Mouse (Mus musculus): ENCODE results near the gene Wdr74. TPM values are rescaled to one million over a fixed set of nuclear protein-coding genes. Genes with fewer than 3 reads are reported as not detected.

The Wdr74 gene
- polyA plus RNA-seq, 1 experiment from 2014 or later = 16.3 TPM

- peaks cover 44% of the 10 kb centered on the region for H3K36me3 ChIP-seq (ENCODE audit: inconsistent target)
- H3K4me3 ChIP-seq (ENCODE audit: inconsistent target) = peak overlapping the region; percentile 99
- H3K79me2 ChIP-seq (ENCODE audit: inconsistent target) = peaks cover 55% of the 10 kb centered on the region
- H3K27ac ChIP-seq = peak overlapping the region; percentile 91
- 8% methylated on average over 14 of the region's 14 CpGs for WGBS (ENCODE audit: missing documents)
Measured at GRCm38 (mm10) chr19:8742176-8742575, 6.5 kb downstream of the Wdr74 start.

GRCm38 (mm10) chr19:8745382-8745781 lies 9.8 kb downstream of the Wdr74 start:
- WGBS (ENCODE audit: missing documents) = 100% methylated on average over 1 of the region's 1 CpGs
- Histone ChIP-seq H3K79me2 (ENCODE audit: inconsistent target) (peaks cover 43% of the 10 kb centered on the region), H3K27ac (no peak overlapping the region), H3K4me3 (ENCODE audit: inconsistent target) (no peak overlapping the region), H3K36me3 (ENCODE audit: inconsistent target) (peaks cover 49% of the 10 kb centered on the region)

GRCm38 (mm10) chr19:8747368-8747767 lies 11.7 kb downstream of the Wdr74 start:
- Histone ChIP-seq H3K79me2 (ENCODE audit: inconsistent target) (peaks cover 36% of the 10 kb centered on the region), H3K4me3 (ENCODE audit: inconsistent target) (no peak overlapping the region), H3K27ac (no peak overlapping the region), H3K36me3 (ENCODE audit: inconsistent target) (peaks cover 61% of the 10 kb centered on the region)
- 86% methylated on average over 2 of the region's 2 CpGs for WGBS (ENCODE audit: missing documents)

- WGBS (ENCODE audit: missing documents) = 83% methylated on average over 3 of the region's 3 CpGs
- peaks cover 24% of the 10 kb centered on the region for H3K36me3 ChIP-seq (ENCODE audit: inconsistent target)
- H3K27ac ChIP-seq = peak overlapping the region; percentile 70; the same call in 1 of the 2 replicates
- no peak overlapping the region for H3K4me3 ChIP-seq (ENCODE audit: inconsistent target)
- H3K79me2 ChIP-seq (ENCODE audit: inconsistent target) = peaks cover 60% of the 10 kb centered on the region
Measured at GRCm38 (mm10) chr19:8755652-8756051, 20.0 kb downstream of the Wdr74 start.

GRCm38 (mm10) chr19:8756635-8757387 lies 21.2 kb downstream of the Wdr74 start, which contains the start of gene Nxf1:
Gene Nxf1 (plus strand): TSS chr19:8757073.
- under 1% methylated on average over 75 of the region's 75 CpGs for WGBS (ENCODE audit: missing documents)
- Histone ChIP-seq H3K4me3 (ENCODE audit: inconsistent target) (peak within 1 kb of the TSS; percentile 68), H3K36me3 (ENCODE audit: inconsistent target) (peaks cover 13% of the 10 kb centered on the region; the same call in 1 of the 2 replicates), H3K79me2 (ENCODE audit: inconsistent target) (peaks cover 72% of the 10 kb centered on the region), H3K27ac (peak within 1 kb of the TSS; percentile 70)

GRCm38 (mm10) chr19:8757471-8757998 lies 21.9 kb downstream of the Wdr74 start:
- Histone ChIP-seq H3K79me2 (ENCODE audit: inconsistent target) (peaks cover 79% of the 10 kb centered on the region), H3K36me3 (ENCODE audit: inconsistent target) (peaks cover 13% of the 10 kb centered on the region; the same call in 1 of the 2 replicates), H3K27ac (no peak overlapping the region; the same call in 1 of the 2 replicates), H3K4me3 (ENCODE audit: inconsistent target) (peak overlapping the region; percentile 68)
- 2% methylated on average over 14 of the region's 14 CpGs for WGBS (ENCODE audit: missing documents)

- H3K27ac ChIP-seq = no peak overlapping the region
- no peak overlapping the region for H3K4me3 ChIP-seq (ENCODE audit: inconsistent target)
- 24% methylated on average over 2 of the region's 2 CpGs for WGBS (ENCODE audit: missing documents)
- H3K36me3 ChIP-seq (ENCODE audit: inconsistent target) = peaks cover 6% of the 10 kb centered on the region; the same call in 1 of the 2 replicates
- peaks cover 77% of the 10 kb centered on the region for H3K79me2 ChIP-seq (ENCODE audit: inconsistent target)
Measured at GRCm38 (mm10) chr19:8758899-8759298, 23.3 kb downstream of the Wdr74 start.

GRCm38 (mm10) chr19:8760757-8761156 lies 25.1 kb downstream of the Wdr74 start:
- Histone ChIP-seq H3K27ac (no peak overlapping the region), H3K79me2 (ENCODE audit: inconsistent target) (peaks cover 59% of the 10 kb centered on the region), H3K4me3 (ENCODE audit: inconsistent target) (no peak overlapping the region), H3K36me3 (ENCODE audit: inconsistent target) (peaks cover 14% of the 10 kb centered on the region)
- WGBS (ENCODE audit: missing documents) = 89% methylated on average over 2 of the region's 2 CpGs

- peaks cover 40% of the 10 kb centered on the region for H3K36me3 ChIP-seq (ENCODE audit: inconsistent target)
- peaks cover 44% of the 10 kb centered on the region for H3K79me2 ChIP-seq (ENCODE audit: inconsistent target)
- H3K27ac ChIP-seq = peak overlapping the region; percentile 38; the same call in 1 of the 2 replicates
- no peak overlapping the region for H3K4me3 ChIP-seq (ENCODE audit: inconsistent target)
- 30% methylated on average over 4 of the region's 4 CpGs for WGBS (ENCODE audit: missing documents)
Measured at GRCm38 (mm10) chr19:8763276-8763675, 27.6 kb downstream of the Wdr74 start.

GRCm38 (mm10) chr19:8765562-8765961 lies 29.9 kb downstream of the Wdr74 start:
- H3K36me3 ChIP-seq (ENCODE audit: inconsistent target) = peaks cover 52% of the 10 kb centered on the region
- H3K4me3 ChIP-seq (ENCODE audit: inconsistent target) = no peak overlapping the region
- 89% methylated on average over 6 of the region's 9 CpGs for WGBS (ENCODE audit: missing documents)
- H3K79me2 ChIP-seq (ENCODE audit: inconsistent target) = peaks cover 27% of the 10 kb centered on the region
- no peak overlapping the region for H3K27ac ChIP-seq

- Histone ChIP-seq H3K36me3 (ENCODE audit: inconsistent target) (peaks cover 42% of the 10 kb centered on the region), H3K27ac (peak within 1 kb of the TSS; percentile 53), H3K79me2 (ENCODE audit: inconsistent target) (peaks cover 46% of the 10 kb centered on the region), H3K4me3 (ENCODE audit: inconsistent target) (peak within 1 kb of the TSS; percentile 77)
- WGBS (ENCODE audit: missing documents) = 23% methylated on average over 29 of the region's 29 CpGs
Measured at GRCm38 (mm10) chr19:8770567-8771270, 35.1 kb downstream of the Wdr74 start, which contains the start of gene Tmem223. Gene Tmem223 (plus strand): TSS chr19:8770996.

- Histone ChIP-seq H3K36me3 (ENCODE audit: inconsistent target) (peaks cover 23% of the 10 kb centered on the region), H3K4me3 (ENCODE audit: inconsistent target) (peak overlapping the region; percentile 51; the same call in 1 of the 2 replicates), H3K79me2 (ENCODE audit: inconsistent target) (peaks cover 46% of the 10 kb centered on the region), H3K27ac (no peak overlapping the region)
- WGBS (ENCODE audit: missing documents) = 69% methylated on average over 5 of the region's 5 CpGs
Measured at GRCm38 (mm10) chr19:8772996-8773395, 37.4 kb downstream of the Wdr74 start.

- Histone ChIP-seq H3K36me3 (ENCODE audit: inconsistent target) (peaks cover 23% of the 10 kb centered on the region), H3K27ac (peak overlapping the region; percentile 46), H3K79me2 (ENCODE audit: inconsistent target) (peaks cover 46% of the 10 kb centered on the region), H3K4me3 (ENCODE audit: inconsistent target) (peak overlapping the region; percentile 51)
- WGBS (ENCODE audit: missing documents) = 47% methylated on average over 6 of the region's 6 CpGs
Measured at GRCm38 (mm10) chr19:8773409-8773808, 37.8 kb downstream of the Wdr74 start.

GRCm38 (mm10) chr19:8774086-8774835 lies 38.6 kb downstream of the Wdr74 start, which contains the start of gene Tmem179b:
Gene Tmem179b (minus strand): TSS chr19:8774467.
- Histone ChIP-seq H3K27ac (peak within 1 kb of the TSS; percentile 49), H3K36me3 (ENCODE audit: inconsistent target) (peaks cover 18% of the 10 kb centered on the region), H3K4me3 (ENCODE audit: inconsistent target) (peak within 1 kb of the TSS; percentile 61), H3K79me2 (ENCODE audit: inconsistent target) (peaks cover 46% of the 10 kb centered on the region)
- WGBS (ENCODE audit: missing documents) = under 1% methylated on average over 64 of the region's 68 CpGs
